Mouse (Mus musculus) CD4-positive, CD25-positive, alpha-beta regulatory T cell, adult 4 months (primary cell): Measurements from ENCODE around the gene Abcc3. TPM values are rescaled to one million over a fixed set of nuclear protein-coding genes. Genes with fewer than 3 reads are reported as not detected.
A peak's percentile ranks its signal among the peaks of the same experiment; 100 is the strongest.

Experiments used
- ATAC-seq: one replicate; pipeline ENCODE4 v1.8.0; 2017
- polyA plus RNA-seq, 2 experiments: library from polyadenylated mRNA; unstranded; fragments of 100-300 nt; shearing (Covaris generic); gene quantifications; one replicate each; pipeline ENCODE4 v1.2.1; 2017

Abcc3 gene
- 1 to 10 TPM in 1 of 2 experiments, under 1 TPM in 1; 0.67 to 2.8 TPM for polyA plus RNA-seq

- ATAC-seq, result peak; percentile 90
Observed at GRCm38 (mm10) chr11:94392672-94393109, at the start of gene Abcc3. Gene Abcc3, minus strand, starts transcription at chr11:94392997.

DNA sequence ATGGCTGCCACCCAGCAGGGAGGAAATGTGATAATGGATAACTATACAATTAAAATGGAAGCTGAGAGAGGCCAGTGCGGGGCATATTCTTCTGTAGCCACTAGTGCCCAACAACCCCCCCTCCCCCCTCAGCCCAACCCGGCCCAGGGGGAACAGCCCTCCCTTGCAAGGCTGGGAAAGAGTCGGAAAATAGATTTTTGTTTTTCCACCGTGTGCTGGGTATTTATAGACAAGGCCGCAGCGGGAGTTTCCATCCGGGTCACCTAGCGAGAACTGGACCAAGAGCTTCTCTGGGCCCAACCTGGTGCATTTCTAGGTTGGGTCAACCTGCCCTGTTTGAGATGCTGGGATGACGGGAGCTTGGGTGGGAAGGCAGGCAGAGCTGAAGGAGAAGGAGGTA, 49.0 kb upstream of the Abcc3 start:
- ATAC-seq, result no peak

GRCm38 (mm10) chr11:94441122-94441521, 48.3 kb upstream of the Abcc3 start:
- no peak for ATAC-seq

GRCm38 (mm10) chr11:94440421-94440820, 47.6 kb upstream of the Abcc3 start:
- ATAC-seq, result no peak

DNA sequence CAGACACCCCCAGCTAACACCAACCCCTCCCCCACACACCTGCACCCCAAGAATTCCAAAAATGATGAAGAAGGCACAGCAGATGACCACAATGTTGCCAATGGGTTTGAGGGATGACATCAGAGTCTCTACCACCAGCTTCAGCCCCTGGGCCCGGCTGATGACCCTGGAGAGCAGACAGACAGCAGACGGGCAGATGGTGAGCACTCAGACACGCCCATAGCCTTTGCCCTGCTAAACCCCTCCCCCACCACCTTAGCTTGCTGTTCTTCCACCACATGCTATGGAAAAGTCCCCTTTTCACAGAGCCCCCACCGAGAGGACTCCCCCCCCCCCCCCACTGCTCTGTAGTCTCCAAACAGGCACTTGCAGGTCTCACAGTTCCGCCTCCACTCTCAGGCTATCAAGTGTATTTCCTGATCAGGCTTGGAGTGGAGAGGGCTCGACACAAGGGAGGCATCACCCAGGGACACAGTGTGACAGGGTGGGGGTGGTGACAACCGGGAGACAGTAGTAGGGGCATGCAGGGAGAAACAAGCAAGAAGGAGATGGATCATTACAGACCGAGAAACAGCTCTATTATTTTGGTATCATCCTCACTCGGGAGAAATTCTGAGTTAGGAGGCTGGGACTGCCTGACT, 36.3 kb upstream of the Abcc3 start:
- no peak for ATAC-seq

DNA sequence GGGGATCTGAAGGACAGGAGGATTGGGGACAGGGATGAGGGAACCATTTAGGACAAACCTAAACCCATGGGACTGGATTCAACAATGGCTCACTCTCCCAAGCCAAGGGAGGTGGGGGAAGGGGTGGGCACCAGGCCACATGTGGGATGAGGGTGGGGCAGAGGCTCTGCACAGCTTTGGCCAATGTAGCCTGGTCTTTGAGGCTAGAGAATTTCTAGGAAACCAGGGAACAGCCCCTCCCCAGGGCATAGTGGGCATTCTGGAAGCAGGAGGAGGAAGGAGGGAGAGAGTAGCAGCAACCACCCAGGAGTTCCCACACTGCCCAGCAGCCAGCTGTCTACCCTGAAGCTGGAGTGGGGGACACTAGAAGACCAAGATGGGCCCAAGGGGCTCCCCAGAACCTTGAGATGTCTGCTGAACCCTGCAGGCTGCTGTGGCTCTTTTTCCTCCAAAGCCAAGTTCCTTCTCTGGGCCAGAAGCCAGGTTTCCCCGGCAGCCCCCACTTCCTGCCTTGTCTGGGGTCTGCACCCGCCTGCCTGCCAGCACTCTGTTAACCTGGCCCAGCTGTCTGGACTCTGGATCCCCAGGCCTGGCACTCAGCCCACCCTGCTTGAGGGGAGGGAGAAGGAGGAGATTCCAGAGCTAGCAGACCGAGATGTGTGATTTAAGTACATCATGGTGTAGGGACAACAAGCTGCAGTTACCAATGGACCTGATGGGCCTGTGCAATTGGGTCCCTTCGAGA, 35.5 kb upstream of the Abcc3 start:
- no peak for ATAC-seq

DNA sequence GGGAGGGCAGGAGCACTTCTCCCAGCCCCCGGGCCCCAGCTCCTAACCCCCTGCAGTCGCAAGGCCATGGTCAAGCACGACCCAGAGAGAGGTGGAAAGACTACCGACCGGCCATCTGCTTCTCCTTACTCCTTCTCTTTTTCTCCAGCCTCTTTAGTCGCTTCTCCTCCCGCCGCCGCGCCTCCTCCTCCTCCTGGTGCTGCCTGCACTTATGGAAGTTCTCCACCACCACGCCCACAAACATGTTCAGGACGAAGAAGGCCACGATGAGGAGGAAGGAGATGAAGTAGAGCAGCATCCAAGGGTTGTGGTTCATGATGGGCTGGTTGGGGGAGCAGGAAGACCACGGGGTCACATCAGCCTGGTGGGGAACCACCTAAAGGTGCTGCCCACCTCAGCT, 32.9 kb upstream of the Abcc3 start:
- ATAC-seq, result no peak

- no peak for ATAC-seq
Observed at GRCm38 (mm10) chr11:94425215-94425614, 32.4 kb upstream of the Abcc3 start.

DNA sequence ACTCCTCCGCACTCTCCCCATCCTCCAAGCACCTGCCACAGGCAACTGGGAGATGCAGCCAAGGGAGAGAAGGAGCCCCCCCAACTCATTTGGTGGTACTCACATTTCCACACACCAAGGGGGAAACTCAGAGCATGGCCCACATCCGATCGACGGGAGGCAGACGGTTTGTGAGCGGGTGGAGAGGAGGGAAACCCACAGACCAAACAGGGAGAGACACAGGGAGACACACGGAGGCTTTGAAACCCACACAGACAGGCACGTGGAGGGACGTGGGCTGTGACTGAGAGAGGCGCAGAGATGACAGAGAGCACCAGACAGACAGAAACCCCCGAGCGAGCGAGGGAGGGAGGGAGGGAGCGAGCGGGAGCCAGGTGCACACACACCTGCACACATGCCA, 31.6 kb upstream of the Abcc3 start:
- no peak for ATAC-seq

DNA sequence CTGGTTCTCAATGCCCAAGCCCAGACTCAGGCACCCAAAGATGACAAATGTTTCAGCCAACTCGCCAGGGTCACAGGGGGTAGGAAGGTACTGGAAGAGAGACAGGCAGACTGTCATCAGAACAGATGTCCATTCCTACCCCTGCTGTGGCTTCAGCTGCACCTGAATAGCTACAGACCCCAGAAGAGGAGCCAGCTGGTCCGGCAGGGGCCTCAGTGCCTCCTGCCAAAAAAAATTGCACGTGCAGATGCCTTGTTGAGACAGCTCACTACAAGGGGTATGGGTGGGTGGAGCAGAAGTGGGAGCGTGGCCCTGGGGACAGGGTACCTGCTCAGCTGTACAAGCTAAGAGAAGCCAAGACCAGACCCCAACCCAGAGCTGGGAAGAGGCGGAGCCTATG, 31.1 kb upstream of the Abcc3 start:
- no peak for ATAC-seq

- ATAC-seq, result no peak
Observed at GRCm38 (mm10) chr11:94420991-94421390, 28.2 kb upstream of the Abcc3 start.

DNA sequence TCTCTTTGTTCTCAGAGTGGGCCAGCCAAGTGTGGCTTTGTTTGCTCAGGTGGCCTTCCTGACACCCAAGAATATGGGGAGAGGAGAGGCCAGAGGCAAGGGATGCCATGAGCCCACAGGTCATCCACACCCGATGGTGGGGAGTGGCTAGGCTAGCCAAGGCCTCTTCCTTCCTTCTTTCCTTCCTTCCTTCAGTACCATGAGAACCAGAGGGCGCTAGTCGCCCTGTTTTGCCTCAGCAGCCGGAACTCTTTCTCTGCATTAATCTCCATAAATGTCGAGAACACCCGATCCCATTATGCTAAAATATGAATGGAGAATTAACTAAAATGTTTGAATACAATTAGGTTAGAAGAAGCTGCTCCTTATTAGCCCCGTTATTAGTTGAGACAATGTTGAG, 27.5 kb upstream of the Abcc3 start:
- no peak for ATAC-seq

GRCm38 (mm10) chr11:94419004-94419727, 26.4 kb upstream of the Abcc3 start:
- ATAC-seq, result no peak

DNA sequence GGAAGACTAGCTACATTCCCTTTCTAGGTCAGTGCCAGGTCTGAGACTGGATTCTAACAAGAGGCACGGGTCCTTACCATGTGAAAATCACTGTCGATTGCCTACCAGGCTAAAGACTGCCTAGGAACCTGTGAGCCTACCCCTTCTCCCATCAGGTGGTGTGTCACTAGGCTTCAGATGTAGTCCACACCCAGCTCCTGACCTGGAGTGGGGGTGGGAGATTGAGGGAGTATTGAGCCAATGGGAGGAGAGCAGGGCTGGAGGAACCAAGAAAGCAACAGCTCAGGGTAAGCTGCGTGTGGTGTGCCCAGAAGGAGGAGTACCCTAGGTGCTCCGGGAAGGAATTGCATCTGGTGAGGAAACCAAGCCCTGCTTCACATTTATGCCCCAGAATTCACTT, 21.2 kb upstream of the Abcc3 start:
- ATAC-seq, result no peak

GRCm38 (mm10) chr11:94413516-94413915, 20.7 kb upstream of the Abcc3 start:
- no peak for ATAC-seq

DNA sequence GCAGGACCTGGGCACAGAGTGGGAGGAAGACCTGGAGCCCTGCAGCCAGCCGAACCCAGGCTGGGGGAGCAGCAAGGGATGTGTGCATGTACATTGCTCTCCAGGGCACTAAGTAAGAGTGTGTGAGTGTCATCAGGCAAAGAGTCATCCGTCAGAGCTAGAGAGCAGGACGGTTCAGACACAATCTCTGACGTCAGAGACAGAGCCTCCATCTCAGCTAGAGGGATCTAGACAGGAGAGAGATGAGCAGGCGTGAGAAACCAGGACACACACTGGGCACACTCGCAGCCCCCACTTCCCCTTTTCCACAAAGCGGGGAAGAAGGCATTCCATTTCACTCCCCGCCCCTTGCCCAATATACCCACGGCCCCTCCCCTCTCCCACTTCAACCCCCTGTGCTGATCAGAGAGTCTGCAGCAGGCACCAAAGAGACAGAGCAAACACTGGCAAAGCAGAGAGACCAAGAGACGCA, 20.2 kb upstream of the Abcc3 start:
- no peak for ATAC-seq

GRCm38 (mm10) chr11:94412562-94412961, 19.8 kb upstream of the Abcc3 start:
- no peak for ATAC-seq

DNA sequence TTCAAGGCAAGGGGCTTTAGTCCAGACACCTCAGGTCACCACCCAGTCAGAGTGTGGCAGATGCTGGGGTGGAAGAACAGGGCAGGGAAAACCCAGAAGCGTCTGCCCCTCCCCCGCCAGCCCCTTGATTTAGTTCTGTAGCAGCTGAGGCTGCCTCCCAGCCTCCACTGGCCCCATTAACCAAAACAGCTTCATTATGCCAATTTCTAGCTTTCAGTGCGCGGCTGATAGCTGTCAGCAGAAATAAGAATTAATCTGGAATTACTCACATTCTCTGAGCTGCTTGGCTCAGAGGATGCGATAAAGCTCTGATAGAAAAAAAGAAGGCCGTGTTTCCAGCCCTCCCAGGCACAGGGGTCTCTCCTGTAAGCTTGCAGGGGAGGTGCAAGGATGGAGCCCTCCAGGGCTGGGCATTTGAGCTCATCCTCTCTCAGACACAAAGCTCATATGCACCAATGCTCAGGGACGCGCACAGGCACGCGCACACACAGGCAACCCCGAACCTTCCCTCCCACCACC, 15.1 kb upstream of the Abcc3 start:
- ATAC-seq, result no peak

DNA sequence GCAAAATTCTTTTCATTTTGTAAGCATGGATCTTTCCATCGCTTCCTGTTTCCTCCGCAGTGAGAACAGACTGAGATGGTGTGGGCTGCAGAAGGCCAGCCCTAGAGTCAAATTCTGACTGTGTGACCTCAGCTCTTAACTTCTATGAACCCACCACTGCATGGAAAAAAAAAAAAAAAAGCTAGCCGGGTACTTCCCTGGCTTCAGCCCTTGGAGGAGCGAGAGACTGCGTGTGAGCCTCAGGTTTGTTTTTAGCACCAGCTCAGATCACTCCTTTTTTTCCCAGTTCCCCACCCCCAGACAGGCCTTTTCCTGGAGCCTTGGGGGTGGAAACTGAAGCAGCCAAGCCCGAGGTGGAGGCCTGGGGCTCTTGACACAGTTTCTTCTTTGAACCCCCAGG, 12.6 kb upstream of the Abcc3 start:
- ATAC-seq, result no peak

DNA sequence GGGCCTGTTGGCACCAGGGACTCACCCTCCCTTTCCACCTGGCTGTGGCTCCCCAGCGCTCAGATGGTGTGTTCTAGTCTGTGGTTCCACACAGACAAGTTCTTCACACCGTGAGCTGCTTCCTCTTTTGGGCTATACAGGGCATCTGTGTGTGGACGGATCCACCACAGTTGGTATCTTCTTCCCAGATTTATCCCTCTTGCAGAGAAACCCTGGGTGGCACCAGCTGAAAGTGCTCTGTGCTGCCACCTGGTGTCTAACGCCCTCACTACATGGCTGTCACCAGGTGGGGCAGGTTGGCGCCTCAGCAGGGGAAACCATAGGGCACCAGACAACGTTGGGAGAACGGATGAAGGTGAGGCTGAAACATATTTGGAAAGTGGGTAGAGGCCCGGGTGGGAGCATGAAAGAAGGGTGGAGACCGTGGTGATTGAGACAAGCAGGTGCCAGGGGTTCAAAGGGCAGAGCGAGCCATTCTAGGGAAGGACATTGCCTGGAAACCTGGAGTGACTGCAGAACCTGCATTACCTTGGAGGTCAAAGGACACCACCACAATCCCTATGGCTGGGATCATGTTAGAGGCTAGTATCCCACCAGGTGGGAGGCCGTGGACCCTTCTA, 12.0 kb upstream of the Abcc3 start:
- ATAC-seq, result peak; percentile 81

- ATAC-seq, result no peak
Observed at GRCm38 (mm10) chr11:94404178-94404577, 11.4 kb upstream of the Abcc3 start.

GRCm38 (mm10) chr11:94403757-94404156, 11.0 kb upstream of the Abcc3 start:
- no peak for ATAC-seq

DNA sequence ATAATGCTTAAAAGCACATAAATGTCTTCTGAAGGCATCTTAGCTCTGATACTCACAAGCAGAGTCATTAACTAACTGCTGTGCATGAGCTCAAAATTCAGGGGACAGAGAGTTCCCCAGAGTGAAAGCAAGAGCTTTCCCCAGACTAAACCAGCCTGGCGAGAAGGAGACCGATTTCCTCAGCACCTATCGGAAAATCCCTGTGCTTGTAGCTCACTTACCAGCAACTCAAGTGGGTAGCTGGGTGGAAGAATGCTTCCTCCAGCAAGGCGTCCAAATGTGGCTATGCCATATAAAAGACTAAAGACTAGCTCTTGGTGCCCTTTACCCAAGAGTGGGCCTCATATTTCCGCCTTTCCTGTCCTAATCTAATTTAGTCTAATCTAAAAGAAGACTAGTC, 9.9 kb upstream of the Abcc3 start:
- ATAC-seq, result no peak
